Mouse (Mus musculus) gastrocnemius, postnatal 14 days (tissue): ENCODE results near the gene Cd52. TPM values are rescaled to one million over a fixed set of nuclear protein-coding genes. Genes with fewer than 3 reads are reported as not detected.

Experiments
- DNase-seq: peaks from one replicate; pipeline ENCODE4 v3.0.0; 2021; ENCODE audit warnings: mixed read lengths
- intact Hi-C: fragments of 180-260 bp; cut with DNase I; formaldehyde crosslinking; loops from one replicate; pipeline ENCODE4 v1.15.1; 2025; ENCODE audit warnings: low total_unique reads
- total RNA-seq, 2 experiments: library from RNA; stranded (reverse); gene quantifications; 2 replicates each; pipeline ENCODE4 v1.2.3; 2021

The Cd52 gene
- total RNA-seq, 2 experiments from 2014 or later: 0.51 to 1.7 TPM

DNA sequence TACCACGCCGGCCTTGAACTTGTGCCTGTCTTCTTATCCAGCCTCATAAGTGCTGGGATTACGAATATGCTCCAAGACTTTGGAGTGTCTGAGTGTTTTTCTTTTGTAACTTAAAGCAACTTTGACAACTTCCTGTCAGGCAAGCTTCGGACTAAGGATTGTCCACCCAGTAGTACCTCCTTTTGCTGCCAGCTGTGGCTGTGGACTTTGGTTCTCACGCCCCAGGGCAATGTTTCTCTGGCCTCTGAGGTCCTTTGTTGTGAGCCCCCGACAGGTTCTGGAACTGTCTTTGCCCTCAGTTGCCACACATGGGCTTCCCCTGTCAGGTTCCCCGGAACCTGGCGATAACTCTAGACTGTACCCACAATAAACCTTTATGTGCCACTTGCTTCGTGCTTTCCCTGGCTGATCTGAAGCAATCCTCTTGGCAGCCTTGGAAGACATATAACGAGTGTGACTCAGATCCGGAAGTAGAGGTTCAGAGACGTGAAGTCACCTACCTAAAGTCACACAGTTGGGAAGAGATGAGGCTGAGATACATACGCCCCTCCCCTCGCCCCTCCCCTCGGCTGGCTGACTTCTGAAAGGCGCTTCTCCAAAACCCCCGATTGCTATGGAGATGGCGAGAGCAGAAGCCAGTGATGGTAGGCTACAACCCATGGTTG lies 33.6 kb downstream of the Cd52 start:
- intact Hi-C loops: no loop called here
- DNase-seq: no peak

DNA sequence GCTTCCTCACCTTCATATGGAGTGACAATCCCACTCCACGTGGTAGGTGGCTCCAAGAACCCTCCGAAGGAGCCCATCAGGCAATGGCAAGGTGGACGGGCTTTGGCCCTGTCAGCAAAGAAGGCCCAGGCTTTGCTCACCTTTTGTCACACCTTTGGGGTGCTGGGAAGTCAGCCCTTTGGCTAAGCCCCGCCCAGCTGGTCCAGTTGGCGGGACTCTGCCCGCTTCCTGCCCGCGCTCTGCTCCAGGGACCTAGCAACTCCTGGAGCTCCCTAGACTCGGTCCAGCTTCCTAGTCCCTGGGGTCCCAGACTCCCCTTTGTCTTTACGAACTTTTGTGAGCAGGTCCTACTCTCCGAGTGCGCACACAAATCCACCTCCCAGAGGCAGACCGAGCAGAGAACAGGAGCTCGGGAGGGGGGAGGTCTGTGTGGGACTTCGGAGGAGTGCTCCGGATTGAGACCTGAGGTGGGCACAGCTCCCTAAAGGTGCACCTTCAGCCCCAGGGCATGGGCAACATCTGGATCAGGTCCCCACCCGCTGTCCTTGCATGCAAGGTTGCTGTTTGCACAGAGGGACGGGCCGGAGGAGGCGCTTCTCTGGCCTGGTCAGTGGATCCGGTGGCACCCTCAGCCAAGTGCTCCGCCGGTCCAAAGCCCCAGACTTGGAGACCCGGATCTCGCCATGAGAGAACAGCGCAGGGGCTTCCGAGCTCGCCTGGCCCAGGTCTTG lies 34.6 kb downstream of the Cd52 start, which contains the start of gene Crybg2:
Gene Crybg2, plus strand, starts transcription at position 681 of the 731 bp plus-strand sequence.
- intact Hi-C loops: no loop called here
- DNase-seq: no peak

DNA sequence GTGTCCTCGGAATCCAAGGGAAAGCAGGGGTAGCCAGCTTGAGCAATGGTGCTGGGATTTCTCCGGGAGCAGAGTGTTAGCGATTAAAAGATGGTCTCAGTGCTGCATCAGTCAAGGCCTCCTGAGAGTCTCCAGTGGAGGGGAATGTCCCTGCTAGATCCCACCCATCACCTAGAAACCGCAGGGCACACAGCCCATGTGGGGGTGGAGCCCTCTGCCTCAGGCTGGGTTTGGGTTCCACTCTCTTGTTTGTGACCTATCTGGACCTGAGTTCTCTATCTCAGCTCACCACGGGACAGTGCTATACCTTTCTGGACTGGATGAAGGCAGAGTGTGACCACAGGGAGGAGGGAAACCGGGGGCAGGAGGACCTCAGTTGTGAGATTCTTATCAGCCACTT lies 36.0 kb downstream of the Cd52 start:
- no peak for DNase-seq
- intact Hi-C loops: no loop called here

DNA sequence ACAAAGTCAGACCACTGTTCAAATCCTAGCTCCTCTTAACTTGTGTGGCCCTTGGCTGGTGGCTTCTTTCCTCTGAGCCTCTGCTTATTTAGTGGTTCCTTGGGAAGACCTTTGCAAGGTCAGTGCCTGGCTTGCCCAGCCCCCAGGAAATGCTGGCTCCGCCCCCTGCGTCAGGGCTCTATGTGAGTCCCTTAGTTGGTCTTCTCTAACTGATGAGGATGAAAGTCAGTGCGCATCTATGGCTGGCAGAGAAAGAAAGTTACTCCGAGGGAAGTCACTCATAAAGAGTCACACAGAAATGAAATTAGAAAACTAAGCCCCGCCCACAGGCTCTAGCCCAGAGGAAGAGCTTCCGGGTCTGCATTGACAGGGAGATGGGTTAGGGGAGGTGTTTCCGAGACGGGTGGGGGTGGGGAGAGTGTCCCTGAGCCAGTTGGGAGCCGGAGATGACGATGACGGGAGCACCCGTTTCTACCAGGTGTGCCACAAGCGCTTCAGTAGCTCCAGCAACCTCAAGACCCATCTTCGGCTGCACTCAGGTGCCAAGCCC lies 36.6 kb downstream of the Cd52 start:
- intact Hi-C loops: no loop called here
- DNase-seq: no peak

DNA sequence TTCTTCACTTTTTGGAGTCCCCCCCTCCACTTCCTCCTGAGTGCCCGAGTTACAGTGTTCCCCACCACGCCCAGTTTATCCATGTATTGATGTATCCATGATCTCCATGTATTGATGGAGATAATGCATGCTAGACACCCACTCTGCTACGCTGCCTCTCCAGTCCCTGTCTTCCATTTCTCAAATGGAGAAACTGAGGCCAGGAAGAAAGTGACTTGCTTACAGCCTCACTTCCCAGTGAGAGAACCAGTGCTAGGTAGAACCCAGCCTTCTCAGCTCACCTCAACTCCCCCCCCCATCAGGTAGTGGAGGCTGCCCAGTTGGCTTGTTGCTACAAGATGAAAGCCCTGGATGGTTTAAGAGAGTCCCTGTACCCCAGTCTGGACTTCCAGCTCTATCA lies 41.3 kb downstream of the Cd52 start, which contains the start of gene Zfp683:
Gene Zfp683, plus strand, starts transcription at position 301 of the 400 bp plus-strand sequence.
- intact Hi-C loops: no loop called here
- DNase-seq: no peak

DNA sequence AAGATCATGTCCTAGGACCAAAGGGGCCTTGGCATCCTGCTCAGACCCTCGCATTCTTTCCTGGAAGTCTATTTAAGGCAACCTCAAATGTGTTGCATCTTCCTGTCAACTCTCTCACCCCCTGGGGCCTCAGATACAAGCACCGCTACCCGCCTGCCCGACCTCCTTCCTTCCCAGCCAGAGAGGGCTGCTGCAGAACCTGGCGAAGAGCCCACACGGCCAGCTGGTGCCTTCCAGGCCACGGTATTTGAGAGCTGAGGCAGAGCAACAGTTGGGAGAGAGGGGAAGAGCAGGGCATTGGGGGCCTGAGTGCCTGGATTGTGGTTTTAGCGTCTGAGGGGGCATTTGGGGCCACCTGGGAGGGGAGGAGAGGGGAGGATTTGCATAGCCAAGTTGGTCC lies 42.3 kb downstream of the Cd52 start:
- DNase-seq: peak; percentile 62
- intact Hi-C loops: no loop called here

DNA sequence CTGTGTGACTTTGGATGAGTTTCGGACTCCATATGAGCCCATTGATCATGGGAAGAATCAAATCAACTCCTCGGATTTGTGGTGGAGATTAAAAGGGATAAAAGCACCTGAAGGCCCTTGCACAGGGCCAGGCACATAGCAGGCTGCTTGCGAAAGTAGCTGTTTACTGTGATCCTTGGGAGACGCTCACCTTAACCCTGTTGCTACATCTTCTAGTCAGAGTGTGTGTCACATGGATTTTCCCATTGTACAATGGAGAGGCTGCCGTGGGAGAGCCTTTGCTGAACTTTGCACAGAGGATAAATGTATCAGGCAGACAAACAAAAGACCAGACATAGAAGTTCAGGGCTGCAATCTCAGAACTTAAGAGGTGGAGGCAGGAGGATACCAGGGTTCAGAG lies 43.0 kb downstream of the Cd52 start:
- intact Hi-C loops: no loop called here

DNA sequence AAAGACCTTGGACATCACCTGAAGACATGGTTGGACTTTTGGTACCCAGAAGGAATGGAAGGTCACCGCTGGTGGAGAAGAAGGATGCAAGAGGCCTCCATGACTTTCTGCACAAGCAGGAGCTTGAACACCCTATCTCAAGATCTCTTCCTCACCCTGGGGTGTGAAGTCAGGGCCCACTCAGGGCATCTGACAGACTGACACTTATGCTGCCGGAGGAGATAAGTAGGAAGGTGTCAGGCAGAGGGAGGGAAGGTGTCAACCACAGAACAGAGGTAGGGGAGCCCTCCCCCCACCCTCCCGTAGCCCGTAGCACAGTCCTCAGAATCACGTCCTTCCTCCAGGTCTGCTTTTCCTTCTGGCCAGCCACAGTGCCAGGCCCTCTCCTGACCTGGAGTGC lies 47.2 kb downstream of the Cd52 start:
- intact Hi-C loops: no loop called here
- no peak for DNase-seq

More for the DNA sequence above, 43.0 kb downstream of the Cd52 start:
- no peak for DNase-seq

DNA sequence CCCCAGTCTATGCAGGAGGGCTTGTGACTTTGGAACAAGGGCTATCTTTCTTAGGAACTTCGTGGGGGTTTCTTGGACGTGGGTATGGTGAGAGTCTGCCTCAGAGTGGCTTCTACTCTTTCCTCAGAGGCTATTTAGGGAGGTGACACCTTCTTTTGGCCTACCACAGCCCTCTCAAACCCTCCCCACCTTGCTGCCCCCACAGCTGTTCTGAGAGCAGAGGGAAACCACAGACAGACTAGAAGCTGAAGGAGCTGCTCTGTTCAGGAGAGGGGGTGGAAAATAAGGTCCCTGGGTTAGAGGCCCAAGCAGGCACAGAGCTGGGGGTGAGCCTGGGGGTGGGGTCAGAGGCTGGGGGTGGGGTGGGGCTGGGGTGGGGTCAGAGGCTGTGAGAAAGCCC lies 51.8 kb downstream of the Cd52 start:
- intact Hi-C loops: no loop called here
- no peak for DNase-seq

DNA sequence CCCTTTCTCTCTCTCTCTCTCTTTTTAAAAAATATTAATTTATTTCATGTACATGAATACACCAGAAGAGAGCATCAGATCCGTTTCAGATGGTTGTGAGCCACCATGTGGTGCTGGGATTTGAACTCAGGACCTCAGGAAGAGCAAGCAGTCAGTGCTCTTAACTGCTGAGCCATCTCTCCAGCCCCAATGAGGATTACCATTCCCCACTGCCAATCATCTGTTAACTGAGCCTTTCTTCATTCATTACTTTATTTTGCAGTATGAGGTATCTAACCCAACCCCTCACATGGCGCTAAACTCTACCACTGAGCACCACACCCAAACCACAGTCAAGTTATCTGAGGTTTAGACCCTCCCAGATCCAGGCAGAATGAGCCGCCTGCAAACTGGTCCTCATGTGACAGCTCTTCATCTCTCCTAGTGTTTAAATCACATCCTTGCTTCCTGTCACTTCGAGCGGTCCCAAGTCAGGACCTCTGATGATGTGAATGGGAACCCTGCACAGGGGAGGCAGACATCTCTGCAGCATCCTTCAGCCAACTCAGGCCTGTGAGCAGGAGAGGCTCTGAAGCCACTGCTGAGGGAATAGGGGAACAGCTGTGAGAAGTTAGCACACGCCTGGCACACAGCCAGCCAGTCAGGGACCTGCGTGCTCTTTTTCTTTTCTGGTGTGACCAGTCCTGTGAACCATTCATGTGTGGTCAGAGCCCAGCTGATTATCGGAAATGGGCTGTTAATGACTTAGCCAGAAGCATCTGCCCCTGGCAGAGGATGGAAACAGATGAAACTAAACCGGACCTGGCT lies 53.4 kb downstream of the Cd52 start:
- DNase-seq: peak; percentile 38
- intact Hi-C loops: no loop called here

DNA sequence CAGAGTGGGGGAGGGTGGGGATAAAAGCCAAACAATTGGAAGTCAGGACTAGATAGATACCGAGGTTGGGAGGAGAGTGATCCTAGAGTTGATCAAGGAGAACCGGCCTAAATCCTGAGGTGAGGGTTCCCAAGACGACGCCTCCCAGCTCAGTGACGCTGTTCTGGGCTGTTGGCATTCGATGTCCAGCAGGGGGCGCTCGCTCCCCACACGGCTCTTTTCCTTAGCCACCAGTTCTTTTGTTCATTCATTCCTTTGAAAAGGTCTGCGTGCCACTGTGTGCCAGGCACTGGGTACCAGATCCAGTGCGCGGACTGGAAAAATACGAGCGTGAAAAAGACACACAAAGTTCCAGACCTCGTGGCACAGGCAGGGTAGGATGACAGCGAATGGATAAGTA lies 58.9 kb downstream of the Cd52 start:
- peak; percentile 67 for DNase-seq
- intact Hi-C loops: loop anchor here (5.0 kb wide), 1 partner anchor 41 kb away; no protein-coding TSS in a partner anchor

Other genes starting within 250 kb of the Cd52 start
- gene Rps6ka1, start 207.3 kb downstream of the Cd52 start, total RNA-seq: 1 to 10 TPM; 5.0 to 5.4 TPM
- gene Hmgn2, start 126.4 kb downstream of the Cd52 start, total RNA-seq: 100 to 1,000 TPM; 110 to 135 TPM
- gene Dhdds, start 94.2 kb downstream of the Cd52 start, total RNA-seq: 10 to 100 TPM; 11.3 to 13.0 TPM
- gene Lin28a, start 76.2 kb downstream of the Cd52 start, total RNA-seq: 1 to 10 TPM; 1.9 to 3.0 TPM
- gene Zfp683, start 41.2 kb downstream of the Cd52 start, total RNA-seq: not detected
- gene Crybg2, start 34.3 kb downstream of the Cd52 start, total RNA-seq: not detected
- gene Ubxn11, start 7.5 kb upstream of the Cd52 start, total RNA-seq: 1 to 10 TPM in 1 of 2 experiments, under 1 TPM in 1; 0.70 to 1.2 TPM
- 10 to 100 TPM; 30.4 to 37.5 TPM for gene Sh3bgrl3, start 33.7 kb upstream of the Cd52 start, total RNA-seq
- 10 to 100 TPM; 31.9 to 49.8 TPM for gene Cep85, start 92.0 kb upstream of the Cd52 start, total RNA-seq
- not detected for gene Gm7534, start 107.9 kb upstream of the Cd52 start, total RNA-seq
- under 1 TPM; 0.16 to 0.23 TPM for gene Catsper4, start 132.3 kb upstream of the Cd52 start, total RNA-seq
- 1 to 10 TPM; 7.5 to 8.9 TPM for gene Cnksr1, start 143.3 kb upstream of the Cd52 start, total RNA-seq
- gene E130218I03Rik, start 148.6 kb upstream of the Cd52 start, total RNA-seq: not detected
- gene Zfp593, start 150.5 kb upstream of the Cd52 start, total RNA-seq: 1 to 10 TPM; 4.1 to 4.7 TPM
- gene Gm30191, start 151.9 kb upstream of the Cd52 start, total RNA-seq: not detected
- gene Grrp1, start 159.0 kb upstream of the Cd52 start, total RNA-seq: 1 to 10 TPM; 5.9 to 6.0 TPM
- gene Pdik1l, start 192.8 kb upstream of the Cd52 start, total RNA-seq: 1 to 10 TPM; 4.8 to 5.3 TPM
- gene Trim63, start 220.0 kb upstream of the Cd52 start, total RNA-seq: 100 to 1,000 TPM; 103 to 224 TPM
- 1 to 10 TPM in 1 of 2 experiments, under 1 TPM in 1; 0.47 to 6.3 TPM for gene Slc30a2, start 248.1 kb upstream of the Cd52 start, total RNA-seq